Mouse (Mus musculus): ENCODE results near the gene Crim1. TPM values are rescaled to one million over a fixed set of nuclear protein-coding genes. Genes with fewer than 3 reads are reported as not detected.

Gene Crim1
- polyA plus RNA-seq, 2 experiments, result 10.5 to 22.9 TPM

DNA sequence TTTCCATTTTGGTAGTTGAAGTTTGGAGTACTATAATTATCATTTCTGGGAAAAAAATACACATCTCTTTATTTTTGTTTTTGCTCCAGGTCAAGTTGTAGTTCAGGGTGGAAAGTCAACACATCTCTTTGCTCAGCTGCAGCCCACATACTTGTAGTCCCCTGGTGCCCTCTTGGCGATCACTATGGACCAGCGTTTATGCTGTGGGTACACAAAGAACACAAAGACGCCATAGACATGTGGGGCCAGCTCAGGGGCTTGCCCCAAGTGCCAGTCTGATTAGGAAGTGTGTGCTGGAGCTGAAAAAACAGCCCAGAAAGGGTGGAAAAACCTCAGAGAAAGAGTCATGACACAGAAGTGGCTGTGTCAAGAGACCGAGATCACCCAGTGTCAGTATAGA lies 68.5 kb downstream of the Crim1 start:
- H3K4me3 ChIP-seq (replicated peaks; ENCODE audit: low read length), result no peak overlapping the region
- no peak overlapping the region for H3K27ac ChIP-seq (replicated peaks; ENCODE audit: low read depth, low read length)
- no peak overlapping the region for H3K9ac ChIP-seq (ENCODE audit: low read depth, low read length, severe bottlenecking)
- DNase-seq (ENCODE audit: low spot score), result no peak
- ATAC-seq (ENCODE audit: low FRiP score, low read depth), result 0 out of 2 replicates have a peak, but pooled peaks have one; percentile 14
- H3K27me3 ChIP-seq (ENCODE audit: control insufficient read depth, insufficient read depth, low read length), result no peaks in the 10 kb centered on the region
- WGBS, result 86% methylated on average over 4 of the region's 4 CpGs
- H3K4me2 ChIP-seq (replicated peaks; ENCODE audit: low read depth, low read length, severe bottlenecking), result no peak overlapping the region
- H3K36me3 ChIP-seq (ENCODE audit: control insufficient read depth, insufficient read depth, low read length), result no peaks in the 10 kb centered on the region
- no peak for TF ChIP-seq POLR2A (IDR thresholded peaks at IDR 0.05; ENCODE audit: borderline replicate concordance, extremely low read depth, insufficient read depth, insufficient read length)
- no peaks in the 10 kb centered on the region for H3K9me3 ChIP-seq (ENCODE audit: control insufficient read depth, low read length)
- peaks cover 25% of the 10 kb centered on the region for H3K4me1 ChIP-seq (ENCODE audit: control insufficient read depth, insufficient read depth, low read length)

DNA sequence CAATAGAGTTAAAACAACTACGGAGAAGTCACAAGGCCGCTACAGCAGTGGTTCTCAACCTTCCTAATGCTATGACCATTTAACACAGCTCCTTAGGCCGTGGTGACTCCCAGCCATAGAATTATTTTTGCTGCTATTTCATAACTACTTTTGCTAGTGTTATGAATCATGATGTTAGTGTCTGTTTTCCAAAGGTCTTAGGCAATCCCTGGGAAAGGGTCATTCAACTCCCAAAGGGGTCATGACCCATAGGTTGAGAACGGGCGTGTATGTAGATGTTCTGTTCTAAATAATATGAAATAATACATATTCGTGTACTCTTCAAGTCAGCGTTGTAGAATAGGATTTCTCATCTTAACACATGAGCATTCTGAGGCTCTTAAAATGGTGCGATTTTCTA lies 69.3 kb downstream of the Crim1 start:
- ATAC-seq (ENCODE audit: low FRiP score, low read depth), result no peak
- no peak for DNase-seq (ENCODE audit: low spot score)
- Histone ChIP-seq H3K9ac (ENCODE audit: low read depth, low read length, severe bottlenecking) (no peak overlapping the region), H3K9me3 (ENCODE audit: control insufficient read depth, low read length) (no peaks in the 10 kb centered on the region), H3K36me3 (ENCODE audit: control insufficient read depth, insufficient read depth, low read length) (no peaks in the 10 kb centered on the region), H3K4me2 (replicated peaks; ENCODE audit: low read depth, low read length, severe bottlenecking) (no peak overlapping the region), H3K27ac (replicated peaks; ENCODE audit: low read depth, low read length) (no peak overlapping the region), H3K4me3 (replicated peaks; ENCODE audit: low read length) (no peak overlapping the region), H3K4me1 (ENCODE audit: control insufficient read depth, insufficient read depth, low read length) (peaks cover 20% of the 10 kb centered on the region), H3K27me3 (ENCODE audit: control insufficient read depth, insufficient read depth, low read length) (no peaks in the 10 kb centered on the region)
- WGBS, result 96% methylated on average over 8 of the region's 8 CpGs
- no peak for TF ChIP-seq POLR2A (IDR thresholded peaks at IDR 0.05; ENCODE audit: borderline replicate concordance, extremely low read depth, insufficient read depth, insufficient read length)

- H3K36me3 ChIP-seq (ENCODE audit: control insufficient read depth, insufficient read depth, low read length), result no peaks in the 10 kb centered on the region
- DNase-seq (ENCODE audit: low spot score) (no peak), ATAC-seq (ENCODE audit: low FRiP score, low read depth) (no peak)
- H3K4me1 ChIP-seq (ENCODE audit: control insufficient read depth, insufficient read depth, low read length), result peaks cover 19% of the 10 kb centered on the region
- H3K4me3 ChIP-seq (replicated peaks; ENCODE audit: low read length), result no peak overlapping the region
- no peaks in the 10 kb centered on the region for H3K9me3 ChIP-seq (ENCODE audit: control insufficient read depth, low read length)
- TF ChIP-seq POLR2A (IDR thresholded peaks at IDR 0.05; ENCODE audit: borderline replicate concordance, extremely low read depth, insufficient read depth, insufficient read length), result no peak
- no peak overlapping the region for H3K4me2 ChIP-seq (replicated peaks; ENCODE audit: low read depth, low read length, severe bottlenecking)
- no peaks in the 10 kb centered on the region for H3K27me3 ChIP-seq (ENCODE audit: control insufficient read depth, insufficient read depth, low read length)
- H3K9ac ChIP-seq (ENCODE audit: low read depth, low read length, severe bottlenecking), result no peak overlapping the region
- H3K27ac ChIP-seq (replicated peaks; ENCODE audit: low read depth, low read length), result no peak overlapping the region
- 73% methylated on average over 6 of the region's 6 CpGs for WGBS
These were observed 70.0 kb downstream of the Crim1 start for GRCm38 (mm10) chr17:78270019-78270418.

- Histone ChIP-seq H3K9ac (ENCODE audit: low read depth, low read length, severe bottlenecking) (no peak overlapping the region), H3K4me1 (ENCODE audit: control insufficient read depth, insufficient read depth, low read length) (peaks cover 22% of the 10 kb centered on the region), H3K27ac (replicated peaks; ENCODE audit: low read depth, low read length) (peak overlapping the region; percentile 29), H3K36me3 (ENCODE audit: control insufficient read depth, insufficient read depth, low read length) (no peaks in the 10 kb centered on the region), H3K4me3 (replicated peaks; ENCODE audit: low read length) (no peak overlapping the region), H3K27me3 (ENCODE audit: control insufficient read depth, insufficient read depth, low read length) (no peaks in the 10 kb centered on the region), H3K4me2 (replicated peaks; ENCODE audit: low read depth, low read length, severe bottlenecking) (0 out of 2 replicates have a peak overlapping the region, but pooled peaks have one; percentile 1), H3K9me3 (ENCODE audit: control insufficient read depth, low read length) (no peaks in the 10 kb centered on the region)
- DNase-seq (ENCODE audit: low spot score), result no peak
- WGBS, result 61% methylated on average over 8 of the region's 8 CpGs
- ATAC-seq (ENCODE audit: low FRiP score, low read depth), result no peak
- TF ChIP-seq POLR2A (IDR thresholded peaks at IDR 0.05; ENCODE audit: borderline replicate concordance, extremely low read depth, insufficient read depth, insufficient read length), result no peak
These were observed 71.7 kb downstream of the Crim1 start for GRCm38 (mm10) chr17:78271731-78272130.

DNA sequence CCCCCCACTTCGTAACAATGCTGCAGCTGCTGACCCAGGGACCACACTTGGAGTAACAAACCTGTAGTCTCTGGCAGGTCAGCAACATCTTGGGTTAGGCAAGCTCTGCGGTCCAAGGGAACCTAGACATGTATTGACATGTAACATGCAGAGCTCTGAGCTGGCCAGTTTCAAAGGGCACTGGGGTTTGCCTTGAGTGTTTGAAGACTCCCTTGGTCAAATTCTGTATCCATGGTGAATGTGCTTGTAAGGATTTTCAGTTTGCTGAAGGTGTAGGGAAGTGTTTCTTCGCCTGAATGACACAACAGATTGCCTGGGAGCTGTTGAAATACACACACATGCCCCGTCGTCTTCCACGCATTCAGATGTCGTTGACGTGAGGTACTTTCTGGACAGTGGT lies 72.1 kb downstream of the Crim1 start:
- H3K4me3 ChIP-seq (replicated peaks; ENCODE audit: low read length), result no peak overlapping the region
- H3K36me3 ChIP-seq (ENCODE audit: control insufficient read depth, insufficient read depth, low read length), result no peaks in the 10 kb centered on the region
- TF ChIP-seq POLR2A (IDR thresholded peaks at IDR 0.05; ENCODE audit: borderline replicate concordance, extremely low read depth, insufficient read depth, insufficient read length), result no peak
- peak overlapping the region; percentile 29 for H3K27ac ChIP-seq (replicated peaks; ENCODE audit: low read depth, low read length)
- peaks cover 22% of the 10 kb centered on the region for H3K4me1 ChIP-seq (ENCODE audit: control insufficient read depth, insufficient read depth, low read length)
- no peaks in the 10 kb centered on the region for H3K9me3 ChIP-seq (ENCODE audit: control insufficient read depth, low read length)
- no peak overlapping the region for H3K9ac ChIP-seq (ENCODE audit: low read depth, low read length, severe bottlenecking)
- 0 out of 2 replicates have a peak overlapping the region, but pooled peaks have one; percentile 1 for H3K4me2 ChIP-seq (replicated peaks; ENCODE audit: low read depth, low read length, severe bottlenecking)
- H3K27me3 ChIP-seq (ENCODE audit: control insufficient read depth, insufficient read depth, low read length), result no peaks in the 10 kb centered on the region
- WGBS, result 35% methylated on average over 8 of the region's 8 CpGs
- DNase-seq (ENCODE audit: low spot score) (no peak), ATAC-seq (ENCODE audit: low FRiP score, low read depth) (no peak)

All from limb, embryonic 14.5 days (tissue).